Mouse (Mus musculus): ENCODE measurements around the gene Aoc1.

Aoc1 gene

GRCm38 (mm10) chr6:48906371-48906770 is 33.7 kb downstream of the Aoc1 start:
- in situ Hi-C loops (cut with MboI, MseI) = no loop called here

- in situ Hi-C loops (cut with MboI, MseI) = no loop called here
These were observed 36.5 kb downstream of the Aoc1 start for GRCm38 (mm10) chr6:48909229-48909628.

GRCm38 (mm10) chr6:48912033-48912432 is 39.3 kb downstream of the Aoc1 start:
- in situ Hi-C loops (cut with MboI, MseI) = no loop called here

- in situ Hi-C loops (cut with MboI, MseI) = no loop called here
These were observed 40.9 kb downstream of the Aoc1 start for GRCm38 (mm10) chr6:48913587-48913986.

- in situ Hi-C loops (cut with MboI, MseI) = no loop called here
These were observed 56.9 kb downstream of the Aoc1 start, which contains the start of gene 1600015I10Rik for GRCm38 (mm10) chr6:48929595-48929994. TSS of gene 1600015I10Rik (plus strand) at chr6:48929895.

- in situ Hi-C loops (cut with MboI, MseI) = loop anchor here (10.0 kb wide), 1 partner anchor 705 kb away; no protein-coding TSS in a partner anchor
These were observed 76.9 kb downstream of the Aoc1 start for GRCm38 (mm10) chr6:48949596-48949995.

GRCm38 (mm10) chr6:48950676-48951075 is 78.0 kb downstream of the Aoc1 start:
- in situ Hi-C loops (cut with MboI, MseI) = no loop called here

- in situ Hi-C loops (cut with MboI, MseI) = no loop called here
These were observed 78.9 kb downstream of the Aoc1 start for GRCm38 (mm10) chr6:48951630-48952029.

- in situ Hi-C loops (cut with MboI, MseI) = no loop called here
These were observed 80.5 kb downstream of the Aoc1 start for GRCm38 (mm10) chr6:48953220-48953619.

- in situ Hi-C loops (cut with MboI, MseI) = no loop called here
These were observed 81.5 kb downstream of the Aoc1 start for GRCm38 (mm10) chr6:48954211-48954610.

- in situ Hi-C loops (cut with MboI, MseI) = no loop called here
These were observed 82.2 kb downstream of the Aoc1 start for GRCm38 (mm10) chr6:48954946-48955345.

GRCm38 (mm10) chr6:48956785-48957184 is 84.1 kb downstream of the Aoc1 start:
- in situ Hi-C loops (cut with MboI, MseI) = no loop called here

GRCm38 (mm10) chr6:48958053-48958452 is 85.4 kb downstream of the Aoc1 start:
- in situ Hi-C loops (cut with MboI, MseI) = no loop called here
